ENCODE assay signal across 15 mouse cellular contexts in the genomic region with DNA sequence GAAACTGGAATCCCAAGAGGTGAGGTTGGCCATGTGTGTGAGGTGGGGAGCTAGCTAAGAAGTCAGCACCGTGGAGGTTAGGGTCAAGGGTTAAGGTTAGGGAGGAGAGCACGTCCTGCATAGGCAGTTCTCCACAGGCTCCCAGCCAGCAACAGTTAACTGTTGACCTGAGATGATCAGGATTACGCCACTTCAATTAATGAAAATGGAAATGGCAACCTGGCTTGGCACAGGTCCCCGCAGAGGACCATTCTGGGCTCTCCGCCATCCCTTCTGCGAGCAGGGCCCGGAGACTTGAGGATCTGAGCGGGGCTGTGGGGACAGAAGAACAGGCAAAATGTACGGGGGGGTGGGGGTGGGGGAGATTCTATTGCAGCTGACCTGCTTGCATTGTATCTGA. TPM values are rescaled to one million over a fixed set of nuclear protein-coding genes. Genes with fewer than 3 reads are reported as not detected.
DNase-seq lines count a peak whose midpoint lies in the region; ATAC-seq and TF ChIP-seq lines count a peak whose summit lies in the region.
"Had no signal": no experiment of that assay in that cellular context is flagged by ENCODE, and none has a peak within 500 bp of the region (broad histone marks: within the 10 kb centered on the region; RNA-seq: fewer than 3 reads in every experiment).

No protein-coding gene starts in this region.

- no peak overlapping the region for H3K4me3 ChIP-seq in hindbrain, embryonic 12.5 days
- no peak overlapping the region for H3K4me3 ChIP-seq in hindbrain, embryonic 10.5 days
- H3K4me3 ChIP-seq in megakaryocyte, embryonic 14.5 days (replicated peaks): peak overlapping the region; percentile 18
- H3K4me3 ChIP-seq in hindbrain, embryonic 14.5 days (replicated peaks; ENCODE audit: low read length): no peak overlapping the region
- no peak overlapping the region for H3K4me3 ChIP-seq in limb, embryonic 14.5 days (replicated peaks; ENCODE audit: low read length)
- H3K4me3 ChIP-seq: myocyte had no signal

- 57% methylated on average over 9 of the region's 9 CpGs for WGBS in hindbrain, embryonic 12.5 days
- WGBS in hindbrain, embryonic 10.5 days: 55% methylated on average over 9 of the region's 9 CpGs
- WGBS in hindbrain, embryonic 14.5 days: 33% methylated on average over 9 of the region's 9 CpGs
- 46% methylated on average over 9 of the region's 9 CpGs for WGBS in limb, embryonic 14.5 days

- no peak for DNase-seq in hindbrain, embryonic 10.5 days (ENCODE audit: low spot score)
- DNase-seq in hindbrain, embryonic 14.5 days (ENCODE audit: low spot score): peak; percentile 50
- no peak for DNase-seq in limb, embryonic 14.5 days (ENCODE audit: low spot score)
- no peak for DNase-seq in embryo, embryonic 10 days (ENCODE audit: low spot score)
- DNase-seq in heart, adult 18-20 months: no peak
- DNase-seq: heart, postnatal 36 days; liver, embryonic 13.5 days; lung, postnatal 14 days; right cerebral cortex, adult 18-20 months had no signal

- peaks cover 19% of the 10 kb centered on the region for H3K4me1 ChIP-seq in hindbrain, embryonic 12.5 days
- H3K4me1 ChIP-seq in hindbrain, embryonic 10.5 days (replicated peaks): peaks cover 19% of the 10 kb centered on the region
- peaks cover 49% of the 10 kb centered on the region for H3K4me1 ChIP-seq in megakaryocyte, embryonic 14.5 days
- H3K4me1 ChIP-seq in hindbrain, embryonic 14.5 days (replicated peaks; ENCODE audit: control insufficient read depth, insufficient read depth, low read length): peaks cover 28% of the 10 kb centered on the region
- H3K4me1 ChIP-seq in limb, embryonic 14.5 days (ENCODE audit: control insufficient read depth, insufficient read depth, low read length): peaks cover 14% of the 10 kb centered on the region
- H3K4me1 ChIP-seq: liver, embryonic 13.5 days had no signal

- H3K9me3 ChIP-seq in hindbrain, embryonic 12.5 days (replicated peaks): no peaks in the 10 kb centered on the region
- H3K9me3 ChIP-seq in hindbrain, embryonic 10.5 days: no peaks in the 10 kb centered on the region
- H3K9me3 ChIP-seq in megakaryocyte, embryonic 14.5 days: no peaks in the 10 kb centered on the region
- H3K9me3 ChIP-seq in hindbrain, embryonic 14.5 days (ENCODE audit: control insufficient read depth, low read length): no peaks in the 10 kb centered on the region
- H3K9me3 ChIP-seq in limb, embryonic 14.5 days (ENCODE audit: control insufficient read depth, low read length): no peaks in the 10 kb centered on the region
- H3K9me3 ChIP-seq: heart, embryonic 10.5 days; liver, embryonic 13.5 days had no signal

- peak overlapping the region; percentile 79; the same call in 1 of the 2 replicates for H3K27ac ChIP-seq in hindbrain, embryonic 12.5 days
- H3K27ac ChIP-seq in hindbrain, embryonic 10.5 days: no peak overlapping the region
- H3K27ac ChIP-seq in hindbrain, embryonic 14.5 days: peak overlapping the region; percentile 91
- no peak overlapping the region for H3K27ac ChIP-seq in limb, embryonic 14.5 days (replicated peaks; ENCODE audit: low read depth, low read length)
- H3K27ac ChIP-seq: heart, embryonic 10.5 days; liver, embryonic 13.5 days had no signal

- H3K9ac ChIP-seq in hindbrain, embryonic 12.5 days: no peak overlapping the region
- H3K9ac ChIP-seq in hindbrain, embryonic 14.5 days: peak overlapping the region; percentile 64
- no peak overlapping the region for H3K9ac ChIP-seq in limb, embryonic 14.5 days (ENCODE audit: low read depth, low read length, severe bottlenecking)
- H3K9ac ChIP-seq: liver, embryonic 13.5 days had no signal

- H3K4me2 ChIP-seq in hindbrain, embryonic 12.5 days (replicated peaks): peak overlapping the region; percentile 83; the same call in 1 of the 2 replicates
- H3K4me2 ChIP-seq in hindbrain, embryonic 14.5 days (replicated peaks): peak overlapping the region; percentile 68; the same call in 1 of the 2 replicates
- H3K4me2 ChIP-seq in limb, embryonic 14.5 days (replicated peaks; ENCODE audit: low read depth, low read length, severe bottlenecking): peak overlapping the region; percentile 90; the same call in 1 of the 2 replicates
- H3K4me2 ChIP-seq: liver, embryonic 13.5 days had no signal

- TF ChIP-seq POLR2A in limb, embryonic 14.5 days (IDR thresholded peaks at IDR 0.05; ENCODE audit: borderline replicate concordance, extremely low read depth, insufficient read depth, insufficient read length): no peak

- peak; percentile 23; the same call in 1 of the 2 replicates for ATAC-seq in hindbrain, embryonic 12.5 days (ENCODE audit: low FRiP score)
- no peak for ATAC-seq in megakaryocyte, adult 5-6 weeks (ENCODE audit: poor library complexity, severe bottlenecking)
- ATAC-seq in hindbrain, embryonic 14.5 days (ENCODE audit: low FRiP score): no peak
- ATAC-seq in limb, embryonic 14.5 days (ENCODE audit: low FRiP score, low read depth): no peak
- ATAC-seq: CD4-positive, CD25-positive, alpha-beta regulatory T cell, adult 4 months had no signal

- H3K36me3 ChIP-seq in hindbrain, embryonic 12.5 days: no peaks in the 10 kb centered on the region
- no peaks in the 10 kb centered on the region for H3K36me3 ChIP-seq in hindbrain, embryonic 10.5 days
- H3K36me3 ChIP-seq in megakaryocyte, embryonic 14.5 days (replicated peaks; ENCODE audit: low read length): no peaks in the 10 kb centered on the region
- H3K36me3 ChIP-seq in hindbrain, embryonic 14.5 days (replicated peaks; ENCODE audit: control insufficient read depth, insufficient read depth): no peaks in the 10 kb centered on the region
- no peaks in the 10 kb centered on the region for H3K36me3 ChIP-seq in limb, embryonic 14.5 days (ENCODE audit: control insufficient read depth, insufficient read depth, low read length)
- H3K36me3 ChIP-seq: heart, embryonic 10.5 days; liver, embryonic 13.5 days had no signal

- H3K27me3 ChIP-seq in hindbrain, embryonic 12.5 days: peaks cover 63% of the 10 kb centered on the region
- H3K27me3 ChIP-seq in hindbrain, embryonic 10.5 days (ENCODE audit: insufficient read depth, poor library complexity, severe bottlenecking): peaks cover 84% of the 10 kb centered on the region
- H3K27me3 ChIP-seq in megakaryocyte, embryonic 14.5 days (replicated peaks): peaks cover 63% of the 10 kb centered on the region
- peaks cover 12% of the 10 kb centered on the region; the same call in 1 of the 2 replicates for H3K27me3 ChIP-seq in hindbrain, embryonic 14.5 days (ENCODE audit: control insufficient read depth, insufficient read depth, low read length)
- peaks cover 23% of the 10 kb centered on the region for H3K27me3 ChIP-seq in limb, embryonic 14.5 days (ENCODE audit: control insufficient read depth, insufficient read depth, low read length)

RNA-seq across cellular contexts. Expression of a gene that starts 19.1 kb away (rescaled TPM):
- polyA plus RNA-seq in hindbrain, embryonic 12.5 days (2016; fragmentation: Nextera tagmentation; extraction: Ambion mirVana): 31.3 and 34.4 TPM in 2 replicates
- polyA plus RNA-seq in hindbrain, embryonic 10.5 days (2016; fragmentation: Nextera tagmentation; extraction: Ambion mirVana): 24.3 TPM in 2 replicates
- polyA plus RNA-seq in megakaryocyte, embryonic 14.5 days (2012; ENCODE audit: insufficient read depth, low replicate concordance): 0.73 and 2.1 TPM in 2 replicates
- 2.8 and 3.9 TPM in 2 replicates for total RNA-seq in megakaryocyte, adult 5-6 weeks (2015)
- total RNA-seq in megakaryocyte, adult 5-6 weeks (2017): 3.3 and 3.8 TPM in 2 replicates
- 37.6 and 40.8 TPM in 2 replicates for polyA plus RNA-seq in hindbrain, embryonic 14.5 days (2014; fragmentation: Nextera tagmentation; extraction: Ambion mirVana)
- polyA plus RNA-seq in limb, embryonic 14.5 days (2012; rRNA removed): 18.6 and 22.4 TPM in 2 replicates
- 18.2 and 18.9 TPM in 2 replicates for polyA plus RNA-seq in limb, embryonic 14.5 days (2014; fragmentation: Nextera tagmentation; extraction: Ambion mirVana)
- 10 to 100 TPM; 10.9 to 12.9 TPM for total RNA-seq in heart, adult 18-20 months (2021)

Comparison
In these comparisons a context has a peak if more than half of its experiments do, and no peak if none do; other contexts are left out.
1. H3K27ac ChIP-seq: peak in hindbrain, embryonic 12.5 days (single experiment) and hindbrain, embryonic 14.5 days (single experiment); none in hindbrain, embryonic 10.5 days (single experiment) and limb, embryonic 14.5 days (single experiment).
2. Peak in every context shown above with its lines, with median percentiles within 50 percentile points of each other: H3K4me2 ChIP-seq.